Mouse (Mus musculus) myocyte (in vitro differentiated cells): Measurements from ENCODE around the gene Tmem208.

ENCODE experiments used
- MAX ChIP-seq: IDR thresholded peaks from one replicate; pipeline ENCODE4 v1.6.1; 2011; ENCODE audit warnings: low read depth, mild to moderate bottlenecking, control low read depth
- MYOG ChIP-seq, 3 experiments: IDR thresholded peaks; one replicate each; pipeline ENCODE4 v1.6.1; 2011; ENCODE audit warnings: control low read depth in 2 of 3, low read depth in 2 of 3, mild to moderate bottlenecking in 2 of 3; ENCODE audit not compliant: insufficient read length in 2 of 3, control insufficient read depth in 1 of 3, insufficient read depth in 1 of 3
- POLR2A ChIP-seq: IDR thresholded peaks from one replicate; pipeline ENCODE4 v1.6.1; 2011; ENCODE audit warnings: low read depth, mild to moderate bottlenecking, control low read depth, moderate library complexity; ENCODE audit not compliant: insufficient read length
- TCF12 ChIP-seq: IDR thresholded peaks from one replicate; pipeline ENCODE4 v1.6.1; 2011; ENCODE audit warnings: mild to moderate bottlenecking, control low read depth; ENCODE audit not compliant: poor library complexity, insufficient read depth, severe bottlenecking
- USF1 ChIP-seq: IDR thresholded peaks from one replicate; pipeline ENCODE4 v1.6.1; 2011; ENCODE audit warnings: low read depth, mild to moderate bottlenecking, control low read depth, moderate library complexity

DNA sequence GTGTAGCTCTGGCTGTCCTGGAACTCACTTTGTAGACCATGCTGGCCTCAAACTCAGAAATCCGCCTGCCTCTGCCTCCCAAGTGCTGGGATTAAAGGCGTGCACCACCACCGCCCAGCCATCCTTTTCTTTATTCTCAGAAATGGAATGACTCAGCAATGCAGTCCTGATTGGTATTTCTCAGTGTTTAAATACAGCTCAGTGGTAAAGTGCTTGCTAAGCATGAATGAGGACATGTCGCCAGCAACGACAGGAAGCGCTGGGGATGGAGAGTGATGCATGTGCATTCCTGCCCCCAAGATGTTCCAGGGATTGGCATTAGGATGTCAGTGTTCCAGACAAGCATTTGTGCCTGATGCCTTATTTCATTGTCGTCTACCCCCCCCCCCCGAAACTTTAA is 22.8 kb upstream of the Tmem208 start:
- TF ChIP-seq USF1 (no peak), POLR2A (no peak), MAX (no peak), MYOG (IDR thresholded peaks at IDR 0.05; ENCODE audit: control insufficient read depth in 1 of 3, insufficient read depth in 1 of 3, insufficient read length in 2 of 3, low read depth in 2 of 3) (no peak), TCF12 (no peak)
